Mouse (Mus musculus) midbrain, postnatal 0 days (tissue): Measurements from ENCODE around the gene Atp8a1. TPM values are rescaled to one million over a fixed set of nuclear protein-coding genes. Genes with fewer than 3 reads are reported as not detected.

Source experiments
- ATAC-seq: fragments of 200-750 bp; cut with Nextera tagmentation; 2 replicates; pipeline ENCODE4 v1.8.0; 2017; ENCODE audit warnings: moderate number of reproducible peaks, mild to moderate bottlenecking, moderate TSS enrichment, moderate library complexity; ENCODE audit not compliant: low FRiP score
- DNase-seq: peaks from one replicate; pipeline ENCODE4 v3.0.0-alpha.2; 2015; ENCODE audit warnings: low spot score
- H3K27ac ChIP-seq: fragments of 300-500 bp; sonication (generic); 2 replicates; pipeline ENCODE4 v1.5.1; 2014; ENCODE audit warnings: low read depth, mild to moderate bottlenecking, low read length, mixed read lengths
- H3K27me3 ChIP-seq: fragments of 300-500 bp; sonication (generic); 2 replicates; pipeline ENCODE4 v1.6.1; 2014; ENCODE audit warnings: low read length, control low read depth, mixed read lengths; ENCODE audit not compliant: insufficient read depth
- H3K36me3 ChIP-seq: fragments of 300-500 bp; sonication (generic); 2 replicates; pipeline ENCODE4 v1.6.1; 2014; ENCODE audit warnings: low read length, control low read depth, mixed read lengths; ENCODE audit not compliant: insufficient read depth
- H3K4me1 ChIP-seq: fragments of 300-500 bp; sonication (generic); 2 replicates; pipeline ENCODE4 v1.6.1; 2014; ENCODE audit warnings: mild to moderate bottlenecking, control low read depth, antibody characterized with exemption, low read length, mixed read lengths; ENCODE audit not compliant: insufficient read depth
- H3K4me2 ChIP-seq: fragments of 300-500 bp; sonication (generic); 2 replicates; pipeline ENCODE4 v1.6.1; 2014; ENCODE audit warnings: low read depth, mild to moderate bottlenecking, low read length, mixed read lengths; ENCODE audit not compliant: poor library complexity, severe bottlenecking
- H3K4me3 ChIP-seq: fragments of 300-500 bp; sonication (generic); 2 replicates; pipeline ENCODE4 v1.5.1; 2014; ENCODE audit warnings: low read depth, mild to moderate bottlenecking, low read length, moderate library complexity
- H3K9ac ChIP-seq: fragments of 300-500 bp; sonication (generic); replicated peaks from 2 replicates; pipeline ENCODE4 v1.6.1; 2014; ENCODE audit warnings: mild to moderate bottlenecking, low read length, moderate library complexity, mixed read lengths; ENCODE audit not compliant: poor library complexity, severe bottlenecking
- H3K9me3 ChIP-seq: fragments of 300-500 bp; sonication (generic); 2 replicates; pipeline ENCODE4 v1.6.1; 2016; ENCODE audit warnings: low read length, control low read depth
- CTCF ChIP-seq: IDR thresholded peaks from 2 replicates; pipeline ENCODE4 v1.5.1; 2016; ENCODE audit warnings: antibody characterized with exemption, mild to moderate bottlenecking
- WGBS: fragments of 180-500 bp; shearing (Covaris S2); extraction: QIAGEN DNeasy Blood & Tissue Kit; methylation state at CpG from one replicate; pipeline ENCODE4 v1.1.7; 2014; 5-methylcytosine and 5-hydroxymethylcytosine counted together
- polyA plus RNA-seq: library from polyadenylated mRNA; unstranded; fragments of >200 nt; fragmentation: Nextera tagmentation; extraction: Ambion mirVana; gene quantifications from 2 replicates; pipeline ENCODE4 v1.2.1, GENCODE M21; 2015
- total RNA-seq: library from RNA; depleted of rRNA; stranded (reverse); fragments of >200 nt; gene quantifications from 2 replicates; pipeline ENCODE4 v1.2.3, GENCODE M21; 2014

Gene Atp8a1
- total and polyA plus RNA-seq, 2 experiments from 2014 or later = 42.9 to 95.7 TPM

- no peak overlapping the region for H3K4me3 ChIP-seq
- no peaks in the 10 kb centered on the region for H3K4me1 ChIP-seq
- WGBS = 91% methylated on average over 20 of the region's 20 CpGs
- no peak overlapping the region for H3K4me2 ChIP-seq
- H3K27ac ChIP-seq = no peak overlapping the region
- no peak for TF ChIP-seq CTCF
- 0 out of 2 replicates have a peak, but pooled peaks cover 15% of the 10 kb centered on the region for H3K27me3 ChIP-seq
- ATAC-seq = no peak
- no peaks in the 10 kb centered on the region for H3K9me3 ChIP-seq
- peaks cover 52% of the 10 kb centered on the region for H3K36me3 ChIP-seq
- no peak overlapping the region for H3K9ac ChIP-seq
- no peak for DNase-seq
Measured at GRCm38 (mm10) chr5:67646756-67647529, 200.3 kb downstream of the Atp8a1 start.

- Histone ChIP-seq H3K4me2 (no peak overlapping the region), H3K4me1 (no peaks in the 10 kb centered on the region), H3K27ac (no peak overlapping the region), H3K9ac (no peak overlapping the region), H3K9me3 (no peaks in the 10 kb centered on the region), H3K27me3 (0 out of 2 replicates have a peak, but pooled peaks cover 6% of the 10 kb centered on the region), H3K4me3 (no peak overlapping the region), H3K36me3 (peaks cover 43% of the 10 kb centered on the region)
- DNase-seq (no peak), ATAC-seq (no peak)
- TF ChIP-seq CTCF = no peak
- WGBS = 93% methylated on average over 5 of the region's 5 CpGs
Measured at GRCm38 (mm10) chr5:67643537-67644255, 203.5 kb downstream of the Atp8a1 start.

GRCm38 (mm10) chr5:67641406-67642120, 205.7 kb downstream of the Atp8a1 start:
- H3K4me1 ChIP-seq = no peaks in the 10 kb centered on the region
- no peaks in the 10 kb centered on the region for H3K9me3 ChIP-seq
- no peak overlapping the region for H3K4me2 ChIP-seq
- H3K27me3 ChIP-seq = 0 out of 2 replicates have a peak, but pooled peaks cover 6% of the 10 kb centered on the region
- H3K36me3 ChIP-seq = peaks cover 32% of the 10 kb centered on the region
- ATAC-seq = no peak
- no peak for TF ChIP-seq CTCF
- no peak overlapping the region for H3K27ac ChIP-seq
- no peak for DNase-seq
- WGBS = 85% methylated on average over 8 of the region's 8 CpGs
- no peak overlapping the region for H3K9ac ChIP-seq
- H3K4me3 ChIP-seq = no peak overlapping the region

GRCm38 (mm10) chr5:67640596-67641312, 206.5 kb downstream of the Atp8a1 start:
- DNase-seq (no peak), ATAC-seq (no peak)
- Histone ChIP-seq H3K27ac (no peak overlapping the region), H3K36me3 (peaks cover 27% of the 10 kb centered on the region), H3K27me3 (0 out of 2 replicates have a peak, but pooled peaks cover 6% of the 10 kb centered on the region), H3K4me2 (no peak overlapping the region), H3K4me3 (no peak overlapping the region), H3K4me1 (no peaks in the 10 kb centered on the region), H3K9me3 (no peaks in the 10 kb centered on the region), H3K9ac (no peak overlapping the region)
- no peak for TF ChIP-seq CTCF
- WGBS = 90% methylated on average over 8 of the region's 8 CpGs

- peaks cover 5% of the 10 kb centered on the region; the same call in 1 of the 2 replicates for H3K36me3 ChIP-seq
- peak; percentile 29 for DNase-seq
- no peak for ATAC-seq
- no peak overlapping the region for H3K4me3 ChIP-seq
- no peak for TF ChIP-seq CTCF
- no peaks in the 10 kb centered on the region for H3K4me1 ChIP-seq
- no peak overlapping the region for H3K9ac ChIP-seq
- 34% methylated on average over 3 of the region's 3 CpGs for WGBS
- no peaks in the 10 kb centered on the region; the same call in 1 of the 2 replicates for H3K27me3 ChIP-seq
- H3K4me2 ChIP-seq = no peak overlapping the region
- no peaks in the 10 kb centered on the region for H3K9me3 ChIP-seq
- no peak overlapping the region for H3K27ac ChIP-seq
Measured at GRCm38 (mm10) chr5:67634339-67634738, 212.9 kb downstream of the Atp8a1 start.
